Mouse (Mus musculus) cerebellum, postnatal 25 days (tissue): ENCODE measurements at regions not wholly inside any gene's neighbourhood (a gene's known extent, or its start where the extent isn't known, plus 50 kb on each side); places are given as distances from the start of the nearest gene placed in this dataset.
"Not testable (repeated sequence)": the region's sequence is repeated elsewhere in the genome, so short reads cannot be mapped to it uniquely, and the experiment has no call there.

Experiments
- DNase-seq, 2 experiments: peaks; one replicate each; pipeline ENCODE4 v3.0.0; 2021; ENCODE audit warnings: mixed read lengths in 2 of 2

DNA sequence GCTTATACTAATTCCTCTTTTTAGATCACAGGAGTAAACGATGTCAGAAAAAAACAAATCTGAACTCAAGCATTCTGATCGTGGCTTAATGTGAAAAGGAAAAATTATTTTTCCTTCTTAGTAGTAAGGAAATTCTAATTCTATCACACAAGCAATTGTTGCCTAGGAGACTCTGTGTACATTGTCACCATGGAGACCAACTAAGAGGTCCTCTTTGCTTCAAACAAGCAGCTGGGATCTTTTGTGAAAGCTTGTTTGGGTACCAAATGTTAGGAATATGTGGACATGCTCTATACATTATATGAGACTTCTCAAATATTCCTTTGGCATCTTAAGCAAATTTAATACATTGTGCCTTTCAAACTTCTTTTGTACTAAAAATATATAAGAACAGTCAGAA lies 345.9 kb upstream of the Atp10a start:
- DNase-seq: no peak

DNA sequence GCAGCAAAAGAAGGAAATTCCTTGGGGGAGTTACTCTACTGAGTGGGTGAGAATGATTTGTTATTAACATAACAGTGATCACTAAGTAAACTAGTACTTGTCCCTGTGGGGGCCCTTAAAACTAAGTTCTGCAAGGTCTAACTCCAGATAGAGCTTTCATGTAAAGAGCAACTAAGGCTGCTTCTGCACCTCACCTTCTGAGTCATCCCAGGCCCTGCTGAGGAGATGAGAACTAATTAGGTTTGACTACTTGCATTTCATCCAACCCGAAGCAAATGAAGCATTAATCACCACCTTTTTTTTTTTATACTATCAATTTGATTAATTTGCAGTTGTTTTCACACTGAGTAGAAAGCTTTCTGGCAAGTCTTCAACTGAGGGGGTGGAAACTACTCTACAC lies 333.6 kb upstream of the Atp10a start:
- DNase-seq: no peak

DNA sequence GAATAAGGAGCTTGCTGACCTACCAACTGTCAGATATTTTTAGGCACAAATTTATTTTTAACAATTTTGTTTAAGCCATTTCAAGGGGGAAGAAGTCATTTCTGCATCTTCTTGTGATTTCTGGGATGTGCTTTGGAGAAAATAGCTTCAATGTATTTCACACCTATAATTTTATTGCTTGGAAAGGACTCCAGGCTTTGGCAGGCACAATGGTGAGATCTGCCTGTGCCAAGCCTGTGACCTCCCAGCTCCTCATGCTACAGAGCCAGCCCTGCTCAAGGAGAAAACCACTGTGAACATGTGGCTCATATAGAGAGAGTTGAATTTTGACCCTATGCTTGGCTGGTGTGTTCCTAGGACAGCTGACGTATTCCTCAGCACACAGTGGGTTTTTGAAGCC lies 288.6 kb upstream of the Atp10a start:
- DNase-seq: no peak

DNA sequence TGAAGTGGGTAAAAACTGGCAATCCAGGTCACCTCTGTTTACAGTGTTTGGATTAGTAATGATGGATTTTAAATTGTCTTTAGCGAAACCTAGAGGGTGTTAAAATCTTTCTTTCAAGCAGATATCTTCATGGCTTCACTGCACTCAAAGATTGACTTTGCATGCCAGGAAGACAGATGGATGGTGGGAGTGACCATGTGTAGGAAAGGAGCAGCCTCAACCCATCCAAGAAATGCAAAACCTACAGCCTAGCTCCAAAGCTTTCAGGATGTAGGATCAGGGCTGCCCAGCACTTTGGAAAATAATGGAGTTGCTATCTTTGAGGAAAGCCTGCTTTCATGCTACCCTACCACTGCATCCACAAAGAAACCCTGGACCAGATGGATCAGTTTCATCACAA lies 272.6 kb upstream of the Atp10a start:
- peak in 1 of 2 experiments; percentile 17 for DNase-seq

DNA sequence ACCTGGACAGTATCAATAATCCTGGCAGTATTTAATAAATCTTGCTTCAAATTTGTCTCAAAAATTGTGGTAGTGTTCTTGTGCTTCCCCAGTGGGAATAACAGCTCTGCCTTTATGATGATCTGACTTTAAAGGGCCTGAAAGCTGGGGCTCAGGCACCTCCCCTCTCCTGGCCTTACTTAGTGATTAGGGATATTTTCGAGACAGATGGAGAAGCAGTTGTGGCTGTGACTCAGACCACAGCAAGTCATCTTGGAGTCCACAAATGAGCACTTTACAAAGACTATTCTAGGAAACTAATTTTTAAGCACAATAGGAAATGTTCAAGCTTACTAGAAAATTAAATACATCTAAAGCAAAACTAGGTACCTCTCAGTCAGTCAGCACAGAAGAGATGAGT lies 267.6 kb upstream of the Atp10a start:
- no peak for DNase-seq

DNA sequence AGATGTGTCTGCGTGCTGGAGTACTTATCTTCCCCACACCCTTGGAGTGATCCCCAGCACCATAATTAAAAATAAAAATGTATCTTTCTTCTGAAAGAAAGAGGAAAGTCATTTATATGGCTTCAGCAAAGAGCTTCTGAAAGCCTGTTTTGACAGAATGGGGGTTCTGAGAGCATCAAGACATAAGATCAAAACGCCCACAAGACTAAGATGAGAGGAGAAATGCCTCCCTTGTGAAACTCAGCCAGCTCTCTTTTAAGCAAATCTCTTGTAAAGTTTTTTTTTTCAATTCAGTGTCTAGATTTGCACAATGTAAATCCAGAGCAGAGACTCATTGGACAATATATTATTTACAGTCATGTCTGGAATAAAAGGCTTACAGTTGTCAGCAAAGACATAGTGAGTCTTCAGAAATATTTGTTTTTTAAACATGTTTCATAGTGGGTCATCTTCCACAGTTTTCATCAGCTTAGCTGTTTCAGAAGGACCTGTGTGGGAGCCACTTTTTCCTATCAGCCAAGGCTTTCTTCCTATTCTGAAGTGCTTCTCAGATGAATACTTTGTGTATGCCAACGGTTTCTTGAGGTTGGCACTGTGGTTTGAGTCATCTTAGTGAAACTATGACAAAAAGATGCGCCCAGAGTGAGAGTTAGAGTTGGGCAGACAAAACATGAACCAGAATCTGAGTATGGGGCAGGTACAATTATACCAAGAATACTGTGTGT lies 263.4 kb upstream of the Atp10a start:
- DNase-seq: no peak

DNA sequence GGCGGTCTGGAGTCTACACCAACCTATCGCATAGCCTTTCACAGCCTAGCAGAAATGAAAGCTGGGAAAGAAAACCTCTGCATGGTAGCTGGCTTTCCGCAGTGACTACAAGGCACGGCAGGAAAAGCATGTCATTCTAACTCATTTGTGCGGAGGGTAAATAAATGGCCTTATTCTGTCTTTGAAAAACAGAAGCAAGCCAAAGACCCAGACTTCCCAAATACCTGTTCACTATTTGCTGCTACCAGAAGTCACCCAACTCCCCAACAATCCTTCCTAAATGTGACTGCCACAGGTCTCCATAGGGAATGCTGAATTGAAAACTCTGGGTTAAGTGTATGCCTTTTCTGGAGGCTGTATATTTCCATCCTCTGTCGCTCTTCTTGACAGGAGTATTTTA lies 258.0 kb upstream of the Atp10a start:
- DNase-seq: peak; percentile 15 to 20

DNA sequence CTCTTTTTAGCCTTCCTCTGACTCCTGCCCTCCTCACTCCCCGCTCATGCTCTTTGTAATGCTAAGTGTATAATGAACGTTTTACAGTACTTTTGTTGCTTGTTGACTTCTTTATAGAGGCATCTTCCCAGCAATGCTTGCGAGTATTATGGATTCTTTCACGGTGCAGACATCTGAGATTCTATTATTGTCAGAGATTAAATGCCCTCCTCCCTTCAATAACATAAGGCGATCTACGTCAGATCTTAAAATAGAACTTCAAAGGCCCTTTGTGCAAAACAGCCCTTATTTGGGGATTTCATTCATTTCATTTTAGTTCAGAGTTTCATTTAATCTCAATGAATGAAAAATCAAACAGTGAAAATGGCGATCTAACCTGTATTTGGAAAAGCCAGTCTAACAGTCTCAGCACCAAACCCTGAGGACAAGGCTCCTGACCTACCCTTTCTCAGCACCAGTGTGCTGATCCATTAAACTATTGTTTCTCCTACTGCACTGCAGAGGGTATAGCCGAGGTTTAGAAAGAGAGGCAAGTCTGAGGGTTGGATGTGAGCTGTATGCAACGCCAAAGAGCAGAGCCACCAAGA lies 257.3 kb upstream of the Atp10a start:
- DNase-seq: peak; percentile 15

DNA sequence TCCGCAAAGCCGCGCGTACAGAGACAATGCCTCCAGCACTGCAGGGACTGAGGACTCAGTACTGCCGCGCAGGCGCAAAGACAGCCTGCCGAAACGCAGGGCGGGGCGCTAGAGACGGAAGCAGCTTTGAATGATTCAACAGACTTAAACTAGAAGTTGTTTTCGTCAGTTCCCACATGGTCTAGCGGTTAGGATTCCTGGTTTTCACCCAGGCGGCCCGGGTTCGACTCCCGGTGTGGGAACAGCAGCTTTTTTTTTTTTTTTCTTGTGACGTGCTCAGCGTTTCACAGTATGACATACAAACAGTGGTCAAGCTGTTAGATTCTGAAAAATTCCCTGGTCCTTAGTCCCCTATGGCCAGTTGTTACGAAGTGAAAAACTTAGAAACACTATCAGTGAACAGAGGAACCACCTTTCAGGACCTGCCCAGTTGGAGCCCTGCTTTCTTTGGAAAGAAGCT lies 256.8 kb upstream of the Atp10a start:
- peak; percentile 97 for DNase-seq

DNA sequence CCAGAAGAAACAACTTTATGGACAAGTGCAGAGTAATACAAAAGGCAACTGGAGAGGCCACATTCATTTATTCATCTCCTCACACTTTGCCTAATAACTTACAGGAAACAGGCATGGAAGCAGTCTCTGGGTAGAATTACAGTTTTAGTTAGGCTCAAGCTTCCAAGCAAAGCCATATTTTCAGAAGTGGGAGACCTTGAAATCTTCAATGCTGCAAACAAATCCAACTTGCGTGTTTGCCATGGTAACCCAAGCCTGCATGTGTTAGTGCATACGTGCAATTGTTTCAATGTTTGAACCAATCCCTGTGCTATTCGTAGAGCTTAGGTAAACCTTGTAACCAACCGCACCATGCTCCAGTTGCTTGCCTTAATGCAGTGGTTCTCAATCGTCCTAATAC lies 256.3 kb upstream of the Atp10a start:
- peak; percentile 7 to 8 for DNase-seq

DNA sequence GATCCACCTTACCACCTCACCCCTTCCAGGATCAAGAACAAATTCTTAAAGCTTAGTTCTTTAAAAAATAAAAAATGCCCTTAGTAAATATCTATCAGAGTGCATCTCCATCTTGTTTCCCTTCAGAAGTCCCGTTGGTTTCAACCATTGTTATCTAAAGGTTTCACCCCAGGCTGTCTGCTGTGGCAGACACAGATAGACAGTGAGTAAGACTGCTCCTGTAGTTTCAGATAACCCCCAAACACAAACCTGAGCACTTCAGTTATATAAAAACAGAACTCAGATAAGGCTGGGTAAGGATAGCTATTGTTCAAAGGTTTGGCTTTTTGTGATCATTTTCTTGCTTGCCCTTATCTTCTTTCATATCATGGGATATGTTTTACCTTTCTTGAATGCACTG lies 255.4 kb upstream of the Atp10a start:
- DNase-seq: no peak

DNA sequence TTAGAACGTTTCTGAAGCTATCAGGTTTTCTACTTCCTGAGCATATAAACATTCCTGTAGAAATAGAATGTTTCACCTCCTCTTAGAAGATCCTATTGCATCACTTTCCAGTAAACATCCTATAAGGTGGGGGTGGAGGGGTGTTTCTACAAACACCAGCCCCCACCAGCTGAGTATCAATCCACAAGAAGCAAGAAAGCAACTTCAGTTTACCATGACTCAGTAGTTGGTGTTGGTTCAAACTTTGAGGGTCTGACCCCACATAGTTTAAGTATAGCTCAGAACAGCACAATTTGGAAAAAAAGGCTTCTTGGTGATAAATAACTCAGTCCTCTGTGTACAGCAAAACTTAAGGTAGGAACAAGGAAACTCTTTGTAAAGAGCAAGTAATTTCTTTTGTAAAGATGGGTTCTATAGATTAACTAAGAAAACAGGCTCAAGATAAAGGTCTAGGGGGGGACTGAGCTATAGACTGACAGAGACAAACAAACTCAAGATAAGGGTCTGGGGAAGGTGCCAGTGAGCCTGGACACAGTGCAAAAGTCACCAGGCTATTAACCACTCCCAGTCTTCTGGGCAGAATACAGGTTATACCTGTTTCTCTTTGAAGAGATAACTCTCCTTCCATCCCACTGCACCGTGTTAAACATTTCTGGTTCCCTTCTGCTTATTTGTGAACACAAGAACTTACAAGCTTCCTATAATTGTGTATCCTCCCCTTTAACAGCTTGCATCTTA lies 218.9 kb upstream of the Atp10a start:
- DNase-seq: no peak

DNA sequence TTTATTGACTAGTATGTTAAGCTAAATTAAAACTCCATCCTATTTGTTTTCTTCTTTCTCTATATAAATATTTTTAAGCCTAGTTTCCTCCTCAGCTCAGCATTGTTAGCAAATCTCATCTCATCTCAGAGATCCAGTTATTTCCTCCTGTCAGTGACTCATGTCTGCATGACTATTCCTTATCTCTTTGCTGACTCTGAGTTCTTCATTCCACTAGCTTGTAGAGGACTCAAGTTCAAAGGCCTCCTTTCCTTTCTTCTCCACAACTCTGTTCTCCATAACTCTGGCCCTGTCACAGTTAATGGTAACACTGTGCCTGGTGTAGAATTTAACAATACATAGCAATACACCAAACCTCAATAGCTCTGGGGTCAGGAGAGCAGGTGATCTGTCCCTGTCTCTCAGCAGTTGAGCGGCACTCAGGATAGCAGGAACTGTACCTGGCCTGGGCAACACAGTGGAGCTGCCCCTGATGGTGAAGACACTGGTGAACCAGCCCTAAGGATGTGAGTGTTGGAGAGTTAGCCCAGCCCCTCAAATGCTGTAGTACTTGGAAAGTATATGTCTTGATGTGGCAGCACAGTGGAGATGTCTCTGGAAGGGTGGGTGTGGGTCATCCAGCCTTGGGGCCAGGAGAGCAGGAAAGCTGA lies 213.3 kb upstream of the Atp10a start:
- DNase-seq: no peak

DNA sequence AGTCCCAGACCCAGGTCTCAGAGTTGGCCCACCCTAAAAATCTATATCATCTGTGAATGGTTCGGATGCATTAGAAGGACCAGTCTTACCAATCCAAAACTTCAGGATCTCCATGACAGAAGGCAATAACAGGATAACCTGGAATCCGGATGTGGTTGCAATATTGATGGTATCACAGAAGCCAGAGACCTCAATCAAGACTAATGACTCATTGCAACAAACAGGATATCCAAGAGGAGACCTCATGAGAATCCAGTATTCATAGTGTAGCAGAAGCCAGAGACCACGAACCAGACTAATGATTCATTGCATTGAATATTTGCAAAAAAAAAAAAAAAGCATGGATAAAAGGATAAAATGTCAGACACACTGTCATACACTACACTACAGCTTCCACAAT lies 212.7 kb upstream of the Atp10a start:
- no peak for DNase-seq

DNA sequence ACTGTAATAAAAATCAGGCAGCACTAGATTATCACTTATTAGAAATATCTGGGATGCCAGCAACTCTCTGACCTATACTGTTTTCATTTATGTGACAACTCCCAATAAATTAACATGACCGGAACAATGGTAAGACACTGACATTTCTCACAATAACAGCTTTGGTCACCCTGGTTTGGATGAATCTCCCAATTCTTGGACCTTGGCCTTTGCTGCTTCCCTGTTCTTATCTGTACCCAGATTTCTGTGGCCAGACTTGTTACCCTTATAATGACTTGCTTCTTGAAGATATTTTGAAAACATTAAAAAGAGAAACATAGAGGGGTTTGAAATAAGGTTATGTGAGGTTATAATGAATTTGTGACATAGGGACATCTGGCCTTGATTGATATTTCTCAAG lies 210.2 kb upstream of the Atp10a start:
- DNase-seq: no peak

DNA sequence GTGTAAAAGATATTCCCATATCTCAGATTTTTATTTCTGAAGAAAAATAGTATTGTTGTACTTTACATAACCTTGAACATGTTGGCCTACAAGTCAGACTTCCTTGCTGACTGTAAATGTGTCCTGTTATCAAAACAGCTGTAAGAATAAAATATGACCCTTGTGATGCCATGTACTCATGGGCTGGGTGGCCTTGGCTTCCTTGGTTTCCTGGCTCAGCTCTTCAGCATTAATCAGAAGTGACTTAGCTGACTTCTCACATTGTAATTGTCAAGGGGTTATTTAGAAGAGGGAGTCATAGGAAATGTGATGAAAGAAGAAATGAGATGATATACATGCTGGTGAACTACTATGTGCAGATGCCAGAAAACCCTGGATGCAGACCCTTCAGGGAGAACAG lies 209.7 kb upstream of the Atp10a start:
- DNase-seq: no peak

DNA sequence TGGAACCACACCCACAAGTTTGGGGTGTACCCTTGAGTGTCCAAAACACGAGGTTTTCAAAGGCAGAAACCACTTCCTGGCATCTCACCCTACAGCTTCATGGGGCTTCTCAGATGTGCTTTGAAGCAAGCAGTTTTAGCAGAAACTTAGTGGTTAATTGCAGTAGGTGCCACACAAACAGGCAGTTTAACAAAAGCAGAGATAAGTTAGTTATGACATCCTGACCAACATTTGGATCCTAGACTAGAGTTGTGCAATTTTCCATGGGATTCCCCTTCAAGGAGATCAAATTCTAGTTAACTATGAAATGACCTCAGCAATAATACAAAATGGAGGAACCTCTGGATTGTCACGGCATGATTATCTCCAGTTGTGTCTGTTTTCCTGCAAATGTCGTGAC lies 207.2 kb upstream of the Atp10a start:
- no peak for DNase-seq

DNA sequence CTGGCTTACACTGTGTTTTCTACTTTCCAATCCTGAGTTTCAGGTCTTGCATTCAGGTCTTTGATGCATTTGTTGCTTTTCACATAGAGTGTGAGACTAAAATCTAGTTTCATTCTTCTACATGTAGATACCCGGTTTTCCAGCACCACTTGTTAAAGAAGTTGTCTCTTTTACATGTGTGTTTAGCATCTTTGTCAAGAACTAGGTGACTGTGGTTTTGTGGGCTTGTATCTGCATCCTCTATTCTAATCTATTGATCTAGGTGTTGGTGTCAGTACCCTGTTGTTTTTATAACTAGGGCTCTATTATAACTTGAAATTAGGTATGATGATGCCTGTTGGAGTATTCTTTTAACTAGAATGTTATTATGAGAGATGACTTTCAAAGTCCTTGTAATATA lies 204.0 kb upstream of the Atp10a start:
- no peak for DNase-seq

DNA sequence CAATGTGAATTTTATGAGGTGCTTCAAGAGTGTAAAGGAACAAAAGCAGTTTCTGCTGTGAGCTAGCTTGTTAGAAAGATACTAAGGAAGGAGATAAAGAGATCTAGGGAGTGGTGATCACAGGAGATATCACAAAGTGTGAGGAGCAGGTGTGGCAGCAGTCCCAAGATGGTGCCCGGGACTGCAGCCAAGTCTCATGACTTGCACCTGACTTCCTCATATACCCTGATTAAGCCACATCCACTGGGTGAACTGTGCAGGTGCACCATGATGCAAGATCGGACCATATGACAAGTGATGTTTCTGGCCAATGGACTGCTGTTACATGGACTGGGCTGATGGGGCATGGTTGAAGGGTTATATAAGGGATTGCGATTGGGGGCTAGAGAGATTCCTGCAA lies 197.8 kb upstream of the Atp10a start:
- DNase-seq: not testable (repeated sequence)

DNA sequence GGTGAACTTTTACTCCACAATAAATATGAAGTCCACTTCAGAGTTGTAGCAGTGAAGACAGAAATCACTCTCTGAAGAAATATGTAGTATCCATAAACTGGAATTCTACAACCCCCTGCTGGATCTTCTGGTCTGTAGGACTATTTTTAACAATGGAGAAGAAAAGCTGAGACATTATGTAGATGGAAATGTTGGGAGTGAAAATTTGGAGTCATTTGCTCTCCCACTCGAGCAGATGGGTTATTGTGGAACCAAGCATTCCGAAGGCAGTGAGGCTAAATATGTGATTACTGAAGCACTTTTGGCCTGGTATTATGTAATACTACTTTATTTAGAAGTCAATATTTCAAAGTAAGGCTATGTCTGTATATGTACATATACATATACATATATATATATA lies 195.0 kb upstream of the Atp10a start:
- DNase-seq: no peak

DNA sequence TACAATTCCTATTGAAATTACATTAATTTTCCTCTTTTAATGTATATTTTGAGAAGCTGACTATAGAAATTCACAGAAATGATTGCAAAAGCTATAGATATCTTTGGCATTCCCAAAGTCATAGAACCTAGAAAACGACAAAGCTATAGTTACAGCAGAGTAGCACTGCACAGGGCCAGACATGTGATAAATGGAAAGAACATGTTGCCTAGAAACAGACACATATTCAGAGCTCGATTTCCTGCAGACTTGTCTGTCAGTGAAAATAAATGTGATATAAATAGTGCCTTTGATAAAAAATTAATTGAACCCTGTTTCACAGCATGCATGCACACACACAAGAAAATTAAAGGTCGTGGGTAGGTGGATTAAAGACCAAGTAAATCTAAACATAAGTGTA lies 182.8 kb upstream of the Atp10a start:
- DNase-seq: no peak

DNA sequence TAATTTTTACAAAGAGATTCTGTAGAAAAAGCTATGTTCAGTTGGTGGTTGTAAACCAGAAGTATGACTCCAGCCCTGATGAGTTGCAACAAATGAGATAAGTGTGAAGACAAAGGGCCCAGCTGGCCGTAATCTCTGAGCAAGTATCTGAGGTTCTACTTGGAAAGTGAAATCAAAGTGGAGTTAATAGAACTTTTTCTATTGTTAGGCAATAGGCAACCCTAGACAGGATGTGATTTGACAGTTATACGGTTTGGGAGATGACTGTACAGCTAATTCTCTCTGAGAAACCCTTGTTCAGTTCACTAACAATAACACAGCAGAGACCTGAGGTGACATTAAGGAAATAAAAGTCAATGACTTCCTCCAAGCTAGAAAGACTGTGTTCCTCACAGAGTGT lies 180.8 kb upstream of the Atp10a start:
- no peak for DNase-seq

DNA sequence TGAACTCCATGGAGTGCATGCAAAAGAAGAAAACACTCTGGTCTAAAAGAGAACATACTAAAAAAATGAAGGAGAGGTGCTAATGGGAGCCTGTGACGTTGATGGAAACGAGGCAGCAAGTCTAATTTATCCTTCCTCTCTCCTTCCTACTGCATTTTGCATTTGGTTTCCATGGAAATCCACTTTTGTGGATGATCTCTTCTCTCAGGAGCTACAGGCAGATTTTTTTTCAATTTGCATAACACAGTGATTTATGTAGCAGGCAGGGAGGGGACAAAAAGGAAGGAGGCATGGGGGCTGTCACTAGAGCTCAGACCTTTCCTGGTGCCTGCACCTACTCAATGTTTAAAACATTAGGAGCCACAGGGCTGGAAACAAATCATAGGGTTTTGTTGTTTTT lies 167.7 kb upstream of the Atp10a start:
- DNase-seq: no peak
